Mouse (Mus musculus) erythroblast, embryonic 14.5 days (primary cell): ENCODE measurements at regions not wholly inside any gene's neighbourhood (a gene's known extent, or its start where the extent isn't known, plus 50 kb on each side); places are given as distances from the start of the nearest gene placed in this dataset.

Experiments
- H3K27me3 ChIP-seq: 2 replicates; pipeline ENCODE4 v1.6.1; 2012; ENCODE audit warnings: inconsistent platforms; ENCODE audit not compliant: control insufficient read depth
- H3K36me3 ChIP-seq: 2 replicates; pipeline ENCODE4 v1.6.1; 2012; ENCODE audit warnings: mild to moderate bottlenecking, inconsistent platforms; ENCODE audit not compliant: control insufficient read depth
- H3K4me1 ChIP-seq: 2 replicates; pipeline ENCODE4 v1.6.1; 2012; ENCODE audit warnings: inconsistent platforms; ENCODE audit not compliant: control insufficient read depth
- H3K4me3 ChIP-seq: replicated peaks from 2 replicates; pipeline ENCODE3; 2012; ENCODE audit warnings: moderate library complexity, mild to moderate bottlenecking, inconsistent platforms
- H3K9me3 ChIP-seq: 2 replicates; pipeline ENCODE4 v1.6.1; 2012; ENCODE audit warnings: low read length, inconsistent platforms, mixed read lengths; ENCODE audit not compliant: control insufficient read depth
- GATA1 ChIP-seq: IDR thresholded peaks from 2 replicates; pipeline ENCODE4 v1.6.1; 2012; ENCODE audit warnings: low read length, inconsistent platforms, mixed read lengths
- TAL1 ChIP-seq: IDR thresholded peaks from 3 replicates; pipeline ENCODE4 v1.6.1; 2012; ENCODE audit warnings: low read length, inconsistent platforms, mixed read lengths

GRCm38 (mm10) chr3:15106281-15106680 lies 220.2 kb downstream of the Car2 start:
- no peaks in the 10 kb centered on the region for H3K36me3 ChIP-seq
- TF ChIP-seq GATA1 (no peak), TAL1 (no peak)

GRCm38 (mm10) chr3:15107301-15107700 lies 221.2 kb downstream of the Car2 start:
- no peaks in the 10 kb centered on the region for H3K36me3 ChIP-seq
- TF ChIP-seq TAL1: no peak
- no peak for TF ChIP-seq GATA1
- no peak overlapping the region for H3K4me3 ChIP-seq
- no peaks in the 10 kb centered on the region for H3K27me3 ChIP-seq
- no peaks in the 10 kb centered on the region for H3K4me1 ChIP-seq
- H3K9me3 ChIP-seq: no peaks in the 10 kb centered on the region

More at GRCm38 (mm10) chr3:15106281-15106680, 220.2 kb downstream of the Car2 start:
- no peaks in the 10 kb centered on the region for H3K27me3 ChIP-seq
- no peaks in the 10 kb centered on the region for H3K4me1 ChIP-seq
- H3K9me3 ChIP-seq: no peaks in the 10 kb centered on the region
- no peak overlapping the region for H3K4me3 ChIP-seq

GRCm38 (mm10) chr3:15108239-15108934 lies 222.3 kb downstream of the Car2 start:
- Histone ChIP-seq H3K4me3 (no peak overlapping the region), H3K9me3 (no peaks in the 10 kb centered on the region), H3K27me3 (no peaks in the 10 kb centered on the region), H3K4me1 (no peaks in the 10 kb centered on the region), H3K36me3 (no peaks in the 10 kb centered on the region)
- TF ChIP-seq GATA1: no peak
- TF ChIP-seq TAL1: no peak

GRCm38 (mm10) chr3:15110037-15110748 lies 221.9 kb downstream of the Gm9733 start:
- TF ChIP-seq GATA1 (no peak), TAL1 (no peak)
- H3K9me3 ChIP-seq: no peaks in the 10 kb centered on the region
- H3K27me3 ChIP-seq: no peaks in the 10 kb centered on the region
- no peak overlapping the region for H3K4me3 ChIP-seq
- no peaks in the 10 kb centered on the region for H3K36me3 ChIP-seq
- no peaks in the 10 kb centered on the region for H3K4me1 ChIP-seq

- TF ChIP-seq TAL1: no peak
- TF ChIP-seq GATA1: no peak
- H3K9me3 ChIP-seq: no peaks in the 10 kb centered on the region
- H3K27me3 ChIP-seq: no peaks in the 10 kb centered on the region
Observed at GRCm38 (mm10) chr3:15112177-15112838, 219.8 kb downstream of the Gm9733 start.

GRCm38 (mm10) chr3:15118634-15119356 lies 213.3 kb downstream of the Gm9733 start:
- Histone ChIP-seq H3K36me3 (no peaks in the 10 kb centered on the region), H3K4me3 (no peak overlapping the region), H3K27me3 (no peaks in the 10 kb centered on the region), H3K4me1 (no peaks in the 10 kb centered on the region), H3K9me3 (no peaks in the 10 kb centered on the region)
- TF ChIP-seq GATA1: no peak
- TF ChIP-seq TAL1: no peak

More at GRCm38 (mm10) chr3:15112177-15112838, 219.8 kb downstream of the Gm9733 start:
- no peak overlapping the region for H3K4me3 ChIP-seq
- H3K36me3 ChIP-seq: no peaks in the 10 kb centered on the region
- H3K4me1 ChIP-seq: no peaks in the 10 kb centered on the region

- H3K4me1 ChIP-seq: no peaks in the 10 kb centered on the region
- H3K27me3 ChIP-seq: no peaks in the 10 kb centered on the region
- H3K9me3 ChIP-seq: no peaks in the 10 kb centered on the region
- no peaks in the 10 kb centered on the region for H3K36me3 ChIP-seq
- no peak overlapping the region for H3K4me3 ChIP-seq
- no peak for TF ChIP-seq GATA1
- no peak for TF ChIP-seq TAL1
Observed at GRCm38 (mm10) chr3:15126736-15127135, 205.4 kb downstream of the Gm9733 start.

- no peak for TF ChIP-seq GATA1
- no peak for TF ChIP-seq TAL1
- Histone ChIP-seq H3K4me1 (no peaks in the 10 kb centered on the region), H3K9me3 (no peaks in the 10 kb centered on the region), H3K4me3 (no peak overlapping the region), H3K36me3 (no peaks in the 10 kb centered on the region), H3K27me3 (no peaks in the 10 kb centered on the region)
Observed at GRCm38 (mm10) chr3:15128370-15128769, 203.7 kb downstream of the Gm9733 start.

- no peaks in the 10 kb centered on the region for H3K4me1 ChIP-seq
- H3K36me3 ChIP-seq: no peaks in the 10 kb centered on the region
- H3K4me3 ChIP-seq: no peak overlapping the region
- no peaks in the 10 kb centered on the region for H3K27me3 ChIP-seq
- no peaks in the 10 kb centered on the region for H3K9me3 ChIP-seq
- no peak for TF ChIP-seq GATA1
- TF ChIP-seq TAL1: no peak
Observed at GRCm38 (mm10) chr3:15128960-15129359, 203.1 kb downstream of the Gm9733 start.
